Mouse (Mus musculus) limb, embryonic 10.5 days (tissue): ENCODE data around the gene Dhdh. TPM values are rescaled to one million over a fixed set of nuclear protein-coding genes. Genes with fewer than 3 reads are reported as not detected.
"Not testable (repeated sequence)": the region's sequence is repeated elsewhere in the genome, so short reads cannot be mapped to it uniquely, and the experiment has no call there.

Experiments used
- DNase-seq: peaks from one replicate; pipeline ENCODE4 v3.0.0-alpha.2; 2017; ENCODE audit warnings: low spot score
- H3K27ac ChIP-seq: fragments of 300-500 bp; sonication (generic); 2 replicates; pipeline ENCODE4 v1.5.1; 2016; ENCODE audit warnings: mild to moderate bottlenecking
- H3K27me3 ChIP-seq: fragments of 300-500 bp; sonication (generic); 2 replicates; pipeline ENCODE4 v1.6.1; 2016; ENCODE audit warnings: low read depth, mild to moderate bottlenecking; ENCODE audit not compliant: poor library complexity, severe bottlenecking
- H3K36me3 ChIP-seq: fragments of 300-500 bp; sonication (generic); 2 replicates; pipeline ENCODE4 v1.6.1; 2016; ENCODE audit warnings: mild to moderate bottlenecking, moderate library complexity
- H3K4me1 ChIP-seq: fragments of 300-500 bp; sonication (generic); 2 replicates; pipeline ENCODE4 v1.6.1; 2016
- H3K4me3 ChIP-seq: fragments of 300-500 bp; sonication (generic); 2 replicates; pipeline ENCODE4 v1.5.1; 2016; ENCODE audit warnings: mild to moderate bottlenecking, moderate library complexity
- H3K9me3 ChIP-seq: fragments of 300-500 bp; sonication (generic); replicated peaks from 2 replicates; pipeline ENCODE4 v1.6.1; 2016; ENCODE audit warnings: mild to moderate bottlenecking
- WGBS: fragments of 180-500 bp; shearing (Covaris S2); methylation state at CpG from one replicate; pipeline ENCODE4 v1.1.7; 2016; 5-methylcytosine and 5-hydroxymethylcytosine counted together
- polyA plus RNA-seq: library from polyadenylated mRNA; unstranded; fragments of >200 nt; fragmentation: Nextera tagmentation; extraction: Ambion mirVana; gene quantifications from 2 replicates; pipeline ENCODE4 v1.2.1, GENCODE M21; 2016

Gene Dhdh
- polyA plus RNA-seq, 1 experiment from 2014 or later, result 4.9 TPM

- WGBS, result 87% methylated on average over 4 of the region's 4 CpGs
- no peaks in the 10 kb centered on the region for H3K9me3 ChIP-seq
- H3K4me1 ChIP-seq, result peaks cover 55% of the 10 kb centered on the region
- no peak for DNase-seq
- peaks cover 64% of the 10 kb centered on the region for H3K36me3 ChIP-seq
- H3K4me3 ChIP-seq, result no peak overlapping the region
- H3K27ac ChIP-seq, result no peak overlapping the region
- H3K27me3 ChIP-seq, result no peaks in the 10 kb centered on the region
Observed at GRCm38 (mm10) chr7:45462325-45462724, 26.3 kb downstream of the Dhdh start.

GRCm38 (mm10) chr7:45461781-45462180 lies 26.8 kb downstream of the Dhdh start:
- H3K27me3 ChIP-seq, result no peaks in the 10 kb centered on the region
- no peak for DNase-seq
- peaks cover 55% of the 10 kb centered on the region for H3K4me1 ChIP-seq
- 89% methylated on average over 4 of the region's 4 CpGs for WGBS
- H3K4me3 ChIP-seq, result no peak overlapping the region
- no peaks in the 10 kb centered on the region for H3K9me3 ChIP-seq
- no peak overlapping the region for H3K27ac ChIP-seq
- peaks cover 69% of the 10 kb centered on the region for H3K36me3 ChIP-seq

DNA sequence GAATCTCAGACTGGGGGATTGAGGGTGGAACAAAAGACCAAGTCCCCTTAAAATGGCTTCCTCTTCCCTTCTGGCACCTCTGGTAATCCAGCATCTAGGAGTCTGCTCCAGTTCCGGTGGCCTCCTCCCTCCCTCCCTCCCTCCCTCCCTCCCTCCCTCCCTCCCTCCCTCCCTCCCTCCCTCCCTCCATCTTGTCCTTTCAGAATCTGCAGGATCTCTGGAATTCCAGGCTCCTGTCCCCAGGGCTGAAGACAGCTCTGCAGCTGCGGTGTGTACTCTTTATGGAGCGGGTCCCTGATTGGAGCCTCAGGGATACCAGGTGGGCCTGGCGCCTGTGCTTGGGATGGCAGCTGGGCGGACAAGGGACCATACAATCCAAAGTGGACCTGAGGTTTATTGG lies 27.3 kb downstream of the Dhdh start:
- peak overlapping the region; percentile 94 for H3K27ac ChIP-seq
- peaks cover 55% of the 10 kb centered on the region for H3K4me1 ChIP-seq
- H3K4me3 ChIP-seq, result peak overlapping the region; percentile 80
- 48% methylated on average over 5 of the region's 5 CpGs for WGBS
- no peaks in the 10 kb centered on the region for H3K9me3 ChIP-seq
- no peak for DNase-seq
- H3K27me3 ChIP-seq, result no peaks in the 10 kb centered on the region
- H3K36me3 ChIP-seq, result peaks cover 71% of the 10 kb centered on the region

- Histone ChIP-seq H3K9me3 (no peaks in the 10 kb centered on the region), H3K4me1 (peaks cover 50% of the 10 kb centered on the region), H3K27ac (peak overlapping the region; percentile 94), H3K36me3 (peaks cover 74% of the 10 kb centered on the region), H3K4me3 (peak overlapping the region; percentile 80), H3K27me3 (no peaks in the 10 kb centered on the region)
- peak; percentile 71 for DNase-seq
- WGBS, result 16% methylated on average over 13 of the region's 13 CpGs
Observed at GRCm38 (mm10) chr7:45460860-45461314, 27.7 kb downstream of the Dhdh start.

- Histone ChIP-seq H3K4me3 (peak overlapping the region; percentile 80), H3K36me3 (peaks cover 75% of the 10 kb centered on the region)
- WGBS, result 79% methylated on average over 7 of the region's 7 CpGs
Observed at GRCm38 (mm10) chr7:45460377-45460776, 28.2 kb downstream of the Dhdh start.

GRCm38 (mm10) chr7:45459564-45460140 lies 29.0 kb downstream of the Dhdh start, which contains the start of gene Ftl1:
Gene Ftl1 (minus strand): TSS chr7:45459884.
- peaks cover 40% of the 10 kb centered on the region for H3K4me1 ChIP-seq
- DNase-seq, result peak; percentile 95
- H3K27ac ChIP-seq, result peak within 1 kb of the TSS; percentile 94
- H3K4me3 ChIP-seq, result peak within 1 kb of the TSS; percentile 80
- H3K36me3 ChIP-seq, result peaks cover 75% of the 10 kb centered on the region
- H3K9me3 ChIP-seq, H3K27me3 ChIP-seq: not testable (repeated sequence)
- WGBS, result under 1% methylated on average over 37 of the region's 37 CpGs

More at GRCm38 (mm10) chr7:45460377-45460776, 28.2 kb downstream of the Dhdh start:
- H3K27ac ChIP-seq, result peak overlapping the region; percentile 94
- H3K27me3 ChIP-seq, result no peaks in the 10 kb centered on the region
- peaks cover 45% of the 10 kb centered on the region for H3K4me1 ChIP-seq
- no peak for DNase-seq
- no peaks in the 10 kb centered on the region for H3K9me3 ChIP-seq

DNA sequence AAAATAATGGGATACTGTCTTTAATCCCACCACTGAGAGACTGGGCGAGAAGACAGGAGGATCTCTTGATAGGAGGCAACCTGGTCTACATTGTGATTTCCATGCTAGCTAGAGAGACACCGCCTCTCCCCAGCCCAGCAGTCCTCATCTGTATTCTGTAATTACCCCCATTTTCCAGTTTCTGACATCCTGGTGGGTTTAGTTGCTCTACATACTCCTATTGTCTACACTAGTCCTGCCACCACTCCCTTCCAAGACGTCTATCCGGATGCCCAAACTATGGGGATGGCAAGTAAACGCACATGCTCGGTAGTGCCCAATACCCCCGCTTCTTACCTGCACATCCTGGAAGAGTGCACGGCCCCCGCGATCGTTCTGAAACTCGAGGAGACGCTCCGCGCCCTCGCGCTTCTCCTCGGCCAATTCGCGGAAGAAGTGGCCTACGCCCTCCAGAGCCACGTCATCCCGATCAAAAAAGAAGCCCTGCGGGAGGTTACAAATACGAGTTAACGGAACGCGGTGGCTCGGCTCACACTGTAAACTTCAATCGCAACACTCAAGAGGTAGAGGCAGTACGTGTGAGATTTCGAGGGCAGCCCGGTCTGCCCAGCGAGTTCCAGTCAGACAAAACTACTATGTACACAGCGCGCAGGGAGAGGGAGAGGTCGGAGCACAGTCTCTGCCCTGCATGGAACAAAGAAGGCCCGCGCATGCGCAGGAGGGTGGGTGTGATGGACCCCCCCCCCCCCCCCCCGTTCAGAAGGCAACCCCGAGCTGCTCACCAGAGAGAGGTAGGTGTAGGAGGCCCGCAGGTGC lies 29.6 kb downstream of the Dhdh start:
- H3K36me3 ChIP-seq, result peaks cover 75% of the 10 kb centered on the region
- H3K4me3 ChIP-seq, result peak overlapping the region; percentile 80
- 2% methylated on average over 43 of the region's 43 CpGs for WGBS
- H3K4me1 ChIP-seq, result peaks cover 40% of the 10 kb centered on the region
- H3K27me3 ChIP-seq, result no peaks in the 10 kb centered on the region
- peak overlapping the region; percentile 94 for H3K27ac ChIP-seq
- H3K9me3 ChIP-seq, result no peaks in the 10 kb centered on the region
- peak; percentile 92 for DNase-seq

GRCm38 (mm10) chr7:45457204-45458060 lies 31.2 kb downstream of the Dhdh start:
- H3K9me3 ChIP-seq, result no peaks in the 10 kb centered on the region
- H3K36me3 ChIP-seq, result peaks cover 71% of the 10 kb centered on the region
- WGBS, result 77% methylated on average over 10 of the region's 10 CpGs
- peak overlapping the region; percentile 80 for H3K4me3 ChIP-seq
- no peaks in the 10 kb centered on the region for H3K27me3 ChIP-seq
- no peak overlapping the region for H3K27ac ChIP-seq
- no peak for DNase-seq
- H3K4me1 ChIP-seq, result peaks cover 40% of the 10 kb centered on the region

DNA sequence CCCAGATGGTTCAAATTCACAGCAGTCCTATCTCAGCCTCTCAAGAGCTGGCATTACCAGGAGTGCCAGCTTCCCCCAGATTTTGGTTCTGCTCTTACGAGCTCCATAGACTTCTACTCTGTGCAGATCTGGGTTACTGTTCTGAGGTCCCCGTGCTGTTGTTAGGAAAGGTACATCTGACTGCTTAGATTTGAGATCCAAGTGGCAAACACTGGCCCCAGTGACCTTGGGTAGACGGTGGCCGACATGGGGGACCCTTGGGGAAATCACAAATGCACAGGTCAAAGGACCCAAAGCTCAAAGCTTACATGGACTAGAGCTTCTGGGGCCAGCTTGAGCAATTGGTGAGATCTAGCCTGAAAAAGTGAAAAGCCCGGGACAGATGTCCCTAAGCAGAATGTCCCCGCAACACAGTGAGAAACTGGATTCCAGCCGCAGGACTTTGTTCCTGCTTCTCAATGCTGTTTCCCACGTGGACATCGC lies 31.8 kb downstream of the Dhdh start:
- Histone ChIP-seq H3K4me1 (peaks cover 40% of the 10 kb centered on the region), H3K27ac (no peak overlapping the region), H3K27me3 (no peaks in the 10 kb centered on the region), H3K9me3 (no peaks in the 10 kb centered on the region), H3K36me3 (peaks cover 71% of the 10 kb centered on the region), H3K4me3 (peak overlapping the region; percentile 80)
- WGBS, result 64% methylated on average over 9 of the region's 9 CpGs
- DNase-seq, result no peak

GRCm38 (mm10) chr7:45455932-45456696 lies 32.5 kb downstream of the Dhdh start:
- Histone ChIP-seq H3K36me3 (peaks cover 67% of the 10 kb centered on the region), H3K27me3 (no peaks in the 10 kb centered on the region), H3K4me3 (no peak overlapping the region), H3K27ac (no peak overlapping the region), H3K4me1 (peaks cover 33% of the 10 kb centered on the region), H3K9me3 (no peaks in the 10 kb centered on the region)
- peak; percentile 34 for DNase-seq
- WGBS, result 76% methylated on average over 13 of the region's 13 CpGs

GRCm38 (mm10) chr7:45454971-45455370 lies 33.6 kb downstream of the Dhdh start:
- Histone ChIP-seq H3K4me1 (peaks cover 22% of the 10 kb centered on the region), H3K27me3 (no peaks in the 10 kb centered on the region), H3K36me3 (peaks cover 71% of the 10 kb centered on the region), H3K9me3 (no peaks in the 10 kb centered on the region), H3K27ac (no peak overlapping the region), H3K4me3 (no peak overlapping the region)
- 89% methylated on average over 15 of the region's 15 CpGs for WGBS
- no peak for DNase-seq
